Mouse (Mus musculus) hindbrain, embryonic 14.5 days (tissue): Measurements from ENCODE around the gene Ppfia2. TPM values are rescaled to one million over a fixed set of nuclear protein-coding genes. Genes with fewer than 3 reads are reported as not detected.

Experiments used
- ATAC-seq: fragments of 200-750 bp; cut with Nextera tagmentation; 2 replicates; pipeline ENCODE4 v1.8.0; 2017; ENCODE audit warnings: moderate number of reproducible peaks, mild to moderate bottlenecking, moderate TSS enrichment, moderate library complexity; ENCODE audit not compliant: low FRiP score
- DNase-seq: peaks from one replicate; pipeline ENCODE4 v3.0.0-alpha.2; 2015; ENCODE audit warnings: low spot score
- H3K27ac ChIP-seq: fragments of 300-500 bp; sonication (generic); 2 replicates; pipeline ENCODE4 v1.5.1; 2014; ENCODE audit warnings: mild to moderate bottlenecking, moderate library complexity
- H3K27me3 ChIP-seq: fragments of 300-500 bp; sonication (generic); 2 replicates; pipeline ENCODE4 v1.6.1; 2014; ENCODE audit warnings: mild to moderate bottlenecking, low read length, mixed read lengths; ENCODE audit not compliant: control insufficient read depth, insufficient read depth
- H3K36me3 ChIP-seq: fragments of 300-500 bp; sonication (generic); replicated peaks from 2 replicates; pipeline ENCODE4 v1.6.1; 2014; ENCODE audit not compliant: control insufficient read depth, insufficient read depth
- H3K4me1 ChIP-seq: fragments of 300-500 bp; sonication (generic); replicated peaks from 2 replicates; pipeline ENCODE4 v1.6.1; 2014; ENCODE audit warnings: antibody characterized with exemption, low read length, mixed read lengths; ENCODE audit not compliant: control insufficient read depth, insufficient read depth
- H3K4me2 ChIP-seq: fragments of 300-500 bp; sonication (generic); replicated peaks from 2 replicates; pipeline ENCODE4 v1.6.1; 2014; ENCODE audit warnings: mild to moderate bottlenecking, moderate library complexity
- H3K4me3 ChIP-seq: fragments of 300-500 bp; sonication (generic); replicated peaks from 2 replicates; pipeline ENCODE4 v1.5.1; 2014; ENCODE audit warnings: mild to moderate bottlenecking, low read length
- H3K9ac ChIP-seq: fragments of 300-500 bp; sonication (generic); 2 replicates; pipeline ENCODE4 v1.6.1; 2014
- H3K9me3 ChIP-seq: fragments of 300-500 bp; sonication (generic); 2 replicates; pipeline ENCODE4 v1.6.1; 2016; ENCODE audit warnings: low read length; ENCODE audit not compliant: control insufficient read depth
- WGBS: fragments of 180-500 bp; shearing (Covaris S2); extraction: QIAGEN DNeasy Blood & Tissue Kit; methylation state at CpG from one replicate; pipeline ENCODE4 v1.1.7; 2014; 5-methylcytosine and 5-hydroxymethylcytosine counted together
- polyA plus RNA-seq: library from polyadenylated mRNA; unstranded; fragments of >200 nt; fragmentation: Nextera tagmentation; extraction: Ambion mirVana; gene quantifications from 2 replicates; pipeline ENCODE4 v1.2.1, GENCODE M21; 2014

The Ppfia2 gene
- polyA plus RNA-seq, 1 experiment from 2014 or later = 35.8 TPM

GRCm38 (mm10) chr10:106924798-106925197 lies 454.7 kb downstream of the Ppfia2 start:
- Histone ChIP-seq H3K4me2 (no peak overlapping the region), H3K36me3 (peaks cover 3% of the 10 kb centered on the region; the same call in 1 of the 2 replicates), H3K4me3 (no peak overlapping the region), H3K27ac (no peak overlapping the region), H3K27me3 (no peaks in the 10 kb centered on the region), H3K9me3 (0 out of 2 replicates have a peak, but pooled peaks cover 6% of the 10 kb centered on the region), H3K9ac (no peak overlapping the region), H3K4me1 (peaks cover 4% of the 10 kb centered on the region; the same call in 1 of the 2 replicates)
- WGBS = 85% methylated on average over 3 of the region's 3 CpGs
- DNase-seq = no peak
- ATAC-seq = no peak

GRCm38 (mm10) chr10:106928576-106929332 lies 458.6 kb downstream of the Ppfia2 start:
- 35% methylated on average over 9 of the region's 9 CpGs for WGBS
- H3K9ac ChIP-seq = no peak overlapping the region
- peaks cover 3% of the 10 kb centered on the region; the same call in 1 of the 2 replicates for H3K36me3 ChIP-seq
- no peaks in the 10 kb centered on the region for H3K27me3 ChIP-seq
- H3K27ac ChIP-seq = no peak overlapping the region
- H3K4me2 ChIP-seq = no peak overlapping the region
- DNase-seq (no peak), ATAC-seq (peak; percentile 82; the same call in 1 of the 2 replicates)
- H3K9me3 ChIP-seq = 0 out of 2 replicates have a peak, but pooled peaks cover 6% of the 10 kb centered on the region
- peaks cover 4% of the 10 kb centered on the region for H3K4me1 ChIP-seq
- no peak overlapping the region for H3K4me3 ChIP-seq

DNA sequence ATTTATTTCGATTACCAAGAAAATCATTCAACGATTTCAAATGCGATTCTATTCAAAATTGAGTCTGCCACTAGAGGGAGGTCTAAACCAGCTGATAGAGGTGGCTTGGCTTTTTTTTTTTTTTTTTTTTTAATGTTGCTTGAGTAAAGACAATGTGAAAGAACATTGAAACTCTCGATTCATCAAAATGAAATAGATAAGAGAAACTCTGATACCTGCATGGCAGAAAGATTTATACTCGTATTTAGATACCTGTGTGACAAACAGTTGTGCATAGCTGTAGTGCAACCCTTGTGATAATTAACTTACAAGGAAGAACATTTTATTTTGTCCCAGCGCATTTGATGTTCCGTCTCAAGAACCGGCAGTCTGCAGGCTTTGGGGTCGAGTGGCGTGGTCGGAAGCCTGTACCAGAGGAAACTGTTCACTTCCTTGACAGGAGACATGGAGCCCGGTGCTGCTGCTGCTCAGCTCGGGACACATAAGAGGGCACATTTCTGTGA lies 462.5 kb downstream of the Ppfia2 start:
- no peak for ATAC-seq
- peak overlapping the region; percentile 43; the same call in 1 of the 2 replicates for H3K9ac ChIP-seq
- H3K27ac ChIP-seq = peak overlapping the region; percentile 21; the same call in 1 of the 2 replicates

GRCm38 (mm10) chr10:106936996-106937395 lies 466.9 kb downstream of the Ppfia2 start:
- no peak overlapping the region for H3K9ac ChIP-seq
- no peak for ATAC-seq
- no peak overlapping the region for H3K4me3 ChIP-seq

More for the DNA sequence above, 462.5 kb downstream of the Ppfia2 start:
- no peaks in the 10 kb centered on the region for H3K27me3 ChIP-seq
- peaks cover 4% of the 10 kb centered on the region for H3K4me1 ChIP-seq
- no peaks in the 10 kb centered on the region for H3K9me3 ChIP-seq
- WGBS = 30% methylated on average over 13 of the region's 13 CpGs
- H3K36me3 ChIP-seq = no peaks in the 10 kb centered on the region; the same call in 1 of the 2 replicates
- H3K4me3 ChIP-seq = peak overlapping the region; percentile 21
- peak; percentile 81 for DNase-seq
- peak overlapping the region; percentile 52 for H3K4me2 ChIP-seq

GRCm38 (mm10) chr10:106938851-106939250 lies 468.7 kb downstream of the Ppfia2 start:
- Histone ChIP-seq H3K27ac (no peak overlapping the region), H3K9ac (no peak overlapping the region), H3K4me2 (no peak overlapping the region), H3K4me3 (no peak overlapping the region), H3K9me3 (no peaks in the 10 kb centered on the region), H3K27me3 (no peaks in the 10 kb centered on the region), H3K36me3 (no peaks in the 10 kb centered on the region), H3K4me1 (no peaks in the 10 kb centered on the region)
- DNase-seq = no peak
- WGBS = 96% methylated on average over 3 of the region's 3 CpGs
- ATAC-seq = no peak

More at GRCm38 (mm10) chr10:106936996-106937395, 466.9 kb downstream of the Ppfia2 start:
- Histone ChIP-seq H3K36me3 (no peaks in the 10 kb centered on the region), H3K27ac (no peak overlapping the region), H3K27me3 (no peaks in the 10 kb centered on the region), H3K4me1 (no peaks in the 10 kb centered on the region; the same call in 1 of the 2 replicates), H3K9me3 (no peaks in the 10 kb centered on the region), H3K4me2 (no peak overlapping the region)
- DNase-seq = no peak
- 91% methylated on average over 7 of the region's 7 CpGs for WGBS

GRCm38 (mm10) chr10:106939441-106939840 lies 469.3 kb downstream of the Ppfia2 start:
- no peak overlapping the region for H3K9ac ChIP-seq
- no peak for ATAC-seq

GRCm38 (mm10) chr10:106941380-106941779 lies 471.2 kb downstream of the Ppfia2 start:
- WGBS = 79% methylated on average over 5 of the region's 5 CpGs
- Histone ChIP-seq H3K4me3 (no peak overlapping the region), H3K27me3 (no peaks in the 10 kb centered on the region), H3K9ac (no peak overlapping the region), H3K4me1 (no peaks in the 10 kb centered on the region), H3K36me3 (no peaks in the 10 kb centered on the region), H3K9me3 (no peaks in the 10 kb centered on the region), H3K27ac (no peak overlapping the region), H3K4me2 (no peak overlapping the region)
- no peak for ATAC-seq
- no peak for DNase-seq

More at GRCm38 (mm10) chr10:106939441-106939840, 469.3 kb downstream of the Ppfia2 start:
- no peak for DNase-seq
- no peaks in the 10 kb centered on the region for H3K27me3 ChIP-seq
- 87% methylated on average over 1 of the region's 1 CpGs for WGBS
- no peak overlapping the region for H3K27ac ChIP-seq
- no peaks in the 10 kb centered on the region for H3K36me3 ChIP-seq
- no peak overlapping the region for H3K4me2 ChIP-seq
- no peaks in the 10 kb centered on the region for H3K4me1 ChIP-seq
- H3K9me3 ChIP-seq = no peaks in the 10 kb centered on the region
- H3K4me3 ChIP-seq = no peak overlapping the region

GRCm38 (mm10) chr10:106959026-106959425 lies 488.9 kb downstream of the Ppfia2 start:
- Histone ChIP-seq H3K9ac (no peak overlapping the region), H3K4me2 (no peak overlapping the region), H3K4me1 (no peaks in the 10 kb centered on the region), H3K4me3 (no peak overlapping the region), H3K9me3 (no peaks in the 10 kb centered on the region), H3K27ac (no peak overlapping the region), H3K36me3 (no peaks in the 10 kb centered on the region), H3K27me3 (no peaks in the 10 kb centered on the region)
- ATAC-seq (no peak), DNase-seq (no peak)
- 86% methylated on average over 3 of the region's 3 CpGs for WGBS
